ENCODE assay signal across 9 mouse cellular contexts in the genomic region with DNA sequence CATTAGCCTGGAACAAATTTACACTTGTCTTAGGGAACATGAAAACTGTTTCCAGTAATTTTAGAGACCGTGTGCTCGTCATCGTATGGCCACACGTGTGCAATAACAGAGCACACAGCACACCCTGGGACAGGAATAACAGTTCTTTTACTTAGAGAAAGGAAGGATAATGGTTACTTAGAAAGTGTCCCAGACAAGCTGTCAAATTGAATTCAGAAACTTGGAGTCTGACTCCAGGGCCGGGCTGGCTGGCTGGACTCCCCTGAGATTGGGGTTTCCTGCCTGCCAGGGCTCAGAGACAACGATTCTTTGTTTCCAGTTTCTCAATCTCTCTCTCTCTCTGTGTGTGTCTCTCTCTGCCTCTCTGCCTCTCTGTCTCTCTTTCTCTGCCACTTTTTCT.
DNase-seq lines count a peak whose midpoint lies in the region; ATAC-seq lines count a peak whose summit lies in the region.
"Had no signal": no experiment of that assay in that cellular context is flagged by ENCODE, and none has a peak within 500 bp of the region (broad histone marks: within the 10 kb centered on the region; RNA-seq: fewer than 3 reads in every experiment).

No protein-coding gene starts in this region.

- no peak for ATAC-seq in megakaryocyte progenitor cell, adult 5-6 weeks (replicated peaks; ENCODE audit: poor library complexity)
- ATAC-seq: forebrain, embryonic 13.5 days had no signal

- intact Hi-C loops in heart, postnatal 14 days (cut with DNase I) = no loop called here

- peak; percentile 29 for DNase-seq in gastrocnemius, adult 18-20 months (ENCODE audit: low spot score)
- no peak for DNase-seq in gastrocnemius, postnatal 4 days (ENCODE audit: low spot score in 2 of 2)
- DNase-seq in Muller cell, postnatal 12 days (ENCODE audit: inconsistent ontology term) = peak; percentile 65
- DNase-seq in fibroblast of lung, adult 2 months (ENCODE audit: low read depth) = peak; percentile 86
- DNase-seq in heart, postnatal 14 days = peak; percentile 65
- no peak for DNase-seq in left cerebral cortex, adult 11 months (ENCODE audit: low spot score)
- DNase-seq in frontal cortex, postnatal 36 days (ENCODE audit: low spot score in 2 of 2) = no peak

Comparison
In these comparisons a context has a peak if more than half of its experiments do, and no peak if none do; other contexts are left out.
1. DNase-seq: peak in gastrocnemius, adult 18-20 months (single experiment), Muller cell, postnatal 12 days (single experiment), fibroblast of lung, adult 2 months (single experiment) and heart, postnatal 14 days (2 of 2); none in gastrocnemius, postnatal 4 days (0 of 2), left cerebral cortex, adult 11 months (single experiment) and frontal cortex, postnatal 36 days (0 of 2).